Mouse (Mus musculus): ENCODE measurements around the gene Stk25. TPM values are rescaled to one million over a fixed set of nuclear protein-coding genes. Genes with fewer than 3 reads are reported as not detected.

The Stk25 gene
- polyA plus RNA-seq, 1 experiment from 2014 or later, result 48.1 TPM

DNA sequence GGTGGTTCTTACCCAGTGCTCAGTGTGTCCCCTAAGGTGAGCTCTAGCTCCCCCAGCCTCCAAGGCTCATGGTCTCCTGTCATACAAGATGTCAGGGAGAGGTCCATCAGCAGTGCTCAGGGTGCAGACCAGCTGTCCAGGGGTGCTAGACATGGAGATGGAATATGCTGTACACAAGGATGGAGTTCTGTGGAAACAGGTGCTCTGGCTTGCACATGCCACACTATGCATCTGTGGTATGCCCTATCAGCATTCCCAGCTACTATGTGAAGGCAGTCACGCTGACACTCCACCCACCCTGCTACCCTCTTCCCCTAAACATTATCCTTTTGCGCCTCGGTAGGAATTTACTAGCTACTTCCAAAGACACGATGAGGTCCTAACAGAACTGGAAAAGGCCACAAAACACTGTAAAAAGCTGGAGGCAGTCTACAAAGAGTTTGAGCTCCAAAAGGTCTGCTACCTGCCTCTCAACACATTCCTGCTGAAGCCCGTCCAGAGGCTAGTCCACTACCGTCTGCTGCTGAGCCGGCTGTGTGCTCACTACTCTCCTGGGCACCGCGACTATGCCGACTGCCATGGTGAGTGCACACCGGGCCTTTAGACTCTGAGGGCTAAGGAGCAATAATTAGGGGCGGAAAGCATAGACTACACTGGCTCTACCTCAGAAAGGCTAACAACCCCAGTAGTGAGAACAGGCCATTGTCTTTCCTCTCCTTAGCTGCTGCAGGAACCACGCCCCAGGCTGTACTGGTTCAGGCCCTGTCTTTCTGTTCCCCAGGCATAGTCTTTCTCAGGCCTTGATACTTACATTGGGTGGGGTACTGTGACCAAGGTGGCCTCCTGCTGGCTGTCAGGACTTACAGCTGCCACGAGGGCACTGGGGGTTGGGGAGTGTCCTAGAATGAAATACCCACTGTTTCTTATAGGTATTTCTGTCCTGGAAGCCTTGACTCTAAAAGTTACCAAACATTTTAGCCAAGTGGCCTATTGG lies 51.1 kb downstream of the Stk25 start:
- Histone ChIP-seq H3K27me3 (ENCODE audit: control insufficient read depth, insufficient read depth, low read depth, low read length) (no peaks in the 10 kb centered on the region), H3K4me2 (ENCODE audit: low read depth, low read length) (no peak overlapping the region), H3K9me3 (replicated peaks; ENCODE audit: control insufficient read depth, low read length) (no peaks in the 10 kb centered on the region), H3K36me3 (ENCODE audit: control insufficient read depth, insufficient read depth) (no peaks in the 10 kb centered on the region), H3K4me1 (ENCODE audit: control insufficient read depth, low read depth, low read length) (no peaks in the 10 kb centered on the region), H3K9ac (ENCODE audit: low read depth, low read length) (no peak overlapping the region), H3K4me3 (ENCODE audit: low read depth, low read length) (no peak overlapping the region), H3K27ac (ENCODE audit: low read length) (no peak overlapping the region)
- 68% methylated on average over 14 of the region's 14 CpGs for WGBS (ENCODE audit: insufficient replicate concordance)
- ATAC-seq (ENCODE audit: low read depth), result no peak

DNA sequence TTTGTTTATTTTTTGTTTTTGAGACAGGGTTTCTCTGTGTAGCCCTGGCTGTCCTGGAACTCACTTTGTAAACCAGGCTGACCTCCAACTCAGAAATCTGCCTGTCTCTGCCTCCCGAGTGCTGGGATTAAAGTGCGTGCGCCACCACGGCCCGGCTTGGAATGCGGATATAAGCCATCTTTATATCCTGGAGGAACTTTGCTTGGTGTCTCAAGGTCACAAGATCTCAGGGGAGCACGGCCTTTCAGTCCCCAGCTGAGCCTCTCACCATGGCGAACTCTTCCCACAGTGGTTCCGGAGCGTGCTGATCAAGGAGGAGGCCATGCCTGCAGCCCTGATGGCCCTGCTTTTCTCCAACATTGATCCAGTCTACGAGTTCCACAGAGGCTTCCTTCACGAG lies 54.5 kb downstream of the Stk25 start:
- no peak overlapping the region for H3K4me3 ChIP-seq (ENCODE audit: low read depth, low read length)
- H3K9me3 ChIP-seq (replicated peaks; ENCODE audit: control insufficient read depth, low read length), result no peaks in the 10 kb centered on the region
- H3K27ac ChIP-seq (ENCODE audit: low read length), result no peak overlapping the region
- no peaks in the 10 kb centered on the region for H3K4me1 ChIP-seq (ENCODE audit: control insufficient read depth, low read depth, low read length)
- H3K4me2 ChIP-seq (ENCODE audit: low read depth, low read length), result no peak overlapping the region
- H3K36me3 ChIP-seq (ENCODE audit: control insufficient read depth, insufficient read depth), result no peaks in the 10 kb centered on the region
- ATAC-seq (ENCODE audit: low read depth), result no peak
- H3K9ac ChIP-seq (ENCODE audit: low read depth, low read length), result no peak overlapping the region
- WGBS (ENCODE audit: insufficient replicate concordance), result 80% methylated on average over 12 of the region's 12 CpGs
- no peaks in the 10 kb centered on the region for H3K27me3 ChIP-seq (ENCODE audit: control insufficient read depth, insufficient read depth, low read depth, low read length)

DNA sequence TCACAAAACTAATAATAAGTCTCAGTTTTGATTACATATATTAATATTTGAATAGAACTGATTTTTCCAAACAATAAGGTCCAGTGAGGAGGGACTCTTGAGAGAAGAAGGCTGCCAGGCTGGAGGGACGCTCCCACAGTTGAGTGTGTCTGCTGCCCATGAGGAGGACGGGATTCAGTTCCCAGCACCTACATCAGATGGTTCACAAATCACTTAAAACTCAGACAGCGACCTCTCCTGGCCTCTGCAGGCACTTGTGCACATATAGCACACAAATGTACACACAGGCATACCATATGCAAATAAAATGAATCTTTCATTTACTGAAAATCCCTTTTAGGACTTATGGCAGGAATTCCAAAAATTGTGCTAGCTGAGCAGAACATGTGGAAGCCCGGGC lies 55.5 kb downstream of the Stk25 start:
- Histone ChIP-seq H3K9me3 (replicated peaks; ENCODE audit: control insufficient read depth, low read length) (no peaks in the 10 kb centered on the region), H3K9ac (ENCODE audit: low read depth, low read length) (no peak overlapping the region), H3K4me3 (ENCODE audit: low read depth, low read length) (no peak overlapping the region), H3K36me3 (ENCODE audit: control insufficient read depth, insufficient read depth) (no peaks in the 10 kb centered on the region), H3K27me3 (ENCODE audit: control insufficient read depth, insufficient read depth, low read depth, low read length) (no peaks in the 10 kb centered on the region), H3K4me1 (ENCODE audit: control insufficient read depth, low read depth, low read length) (no peaks in the 10 kb centered on the region), H3K4me2 (ENCODE audit: low read depth, low read length) (no peak overlapping the region), H3K27ac (ENCODE audit: low read length) (no peak overlapping the region)
- ATAC-seq (ENCODE audit: low read depth), result no peak
- 51% methylated on average over 4 of the region's 4 CpGs for WGBS (ENCODE audit: insufficient replicate concordance)

DNA sequence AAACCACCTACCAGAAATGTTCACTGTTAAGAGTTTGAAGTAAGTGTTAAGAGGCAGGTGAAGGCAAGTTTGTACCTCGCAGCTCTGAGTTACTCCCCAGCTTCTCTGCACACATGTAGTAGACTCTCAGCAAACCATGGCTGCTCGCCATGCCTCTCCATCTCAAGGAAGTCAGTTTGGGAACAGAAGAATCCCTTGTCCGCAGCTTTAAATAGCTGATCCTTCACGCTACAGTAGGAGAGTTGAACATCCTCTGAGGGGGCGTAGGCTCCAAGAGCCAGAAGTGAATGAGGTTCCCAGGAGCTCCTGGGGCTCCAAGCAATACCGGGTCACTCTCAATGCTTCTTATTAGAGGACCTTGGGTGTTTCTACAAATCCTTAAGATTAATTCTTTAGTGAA lies 62.5 kb downstream of the Stk25 start:
- H3K9me3 ChIP-seq (replicated peaks; ENCODE audit: control insufficient read depth, low read length), result no peaks in the 10 kb centered on the region
- WGBS (ENCODE audit: insufficient replicate concordance), result 60% methylated on average over 6 of the region's 6 CpGs

DNA sequence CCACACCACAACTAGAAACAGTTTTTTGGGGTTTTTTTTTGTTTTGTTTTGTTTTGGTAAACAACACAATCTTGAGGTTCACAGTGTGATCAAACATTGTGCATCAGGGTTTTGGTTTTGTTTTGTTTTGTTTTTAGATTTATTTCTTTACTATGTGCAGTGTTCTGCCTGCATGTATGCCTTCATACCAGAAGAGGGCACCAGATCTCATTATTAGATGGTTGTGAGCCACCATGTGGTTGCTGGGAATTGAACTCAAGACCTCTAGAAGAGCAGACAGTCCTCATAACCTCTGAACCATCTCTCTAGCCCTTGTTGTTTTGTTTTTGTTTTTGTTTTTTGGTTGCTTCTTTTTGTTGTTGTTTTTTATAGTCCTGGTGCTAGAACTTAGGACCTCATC lies 64.5 kb downstream of the Stk25 start:
- H3K36me3 ChIP-seq (ENCODE audit: control insufficient read depth, insufficient read depth), result no peaks in the 10 kb centered on the region
- H3K9me3 ChIP-seq (replicated peaks; ENCODE audit: control insufficient read depth, low read length), result no peaks in the 10 kb centered on the region
- no peak overlapping the region for H3K27ac ChIP-seq (ENCODE audit: low read length)
- H3K4me3 ChIP-seq (ENCODE audit: low read depth, low read length), result no peak overlapping the region
- no peak for ATAC-seq (ENCODE audit: low read depth)
- no peak overlapping the region for H3K4me2 ChIP-seq (ENCODE audit: low read depth, low read length)
- no peaks in the 10 kb centered on the region for H3K4me1 ChIP-seq (ENCODE audit: control insufficient read depth, low read depth, low read length)
- no peaks in the 10 kb centered on the region for H3K27me3 ChIP-seq (ENCODE audit: control insufficient read depth, insufficient read depth, low read depth, low read length)
- H3K9ac ChIP-seq (ENCODE audit: low read depth, low read length), result no peak overlapping the region

More for the DNA sequence above, 62.5 kb downstream of the Stk25 start:
- H3K4me1 ChIP-seq (ENCODE audit: control insufficient read depth, low read depth, low read length), result no peaks in the 10 kb centered on the region
- no peaks in the 10 kb centered on the region for H3K27me3 ChIP-seq (ENCODE audit: control insufficient read depth, insufficient read depth, low read depth, low read length)
- H3K27ac ChIP-seq (ENCODE audit: low read length), result no peak overlapping the region
- no peak overlapping the region for H3K4me3 ChIP-seq (ENCODE audit: low read depth, low read length)
- H3K9ac ChIP-seq (ENCODE audit: low read depth, low read length), result no peak overlapping the region
- H3K4me2 ChIP-seq (ENCODE audit: low read depth, low read length), result no peak overlapping the region
- no peaks in the 10 kb centered on the region for H3K36me3 ChIP-seq (ENCODE audit: control insufficient read depth, insufficient read depth)
- no peak for ATAC-seq (ENCODE audit: low read depth)

DNA sequence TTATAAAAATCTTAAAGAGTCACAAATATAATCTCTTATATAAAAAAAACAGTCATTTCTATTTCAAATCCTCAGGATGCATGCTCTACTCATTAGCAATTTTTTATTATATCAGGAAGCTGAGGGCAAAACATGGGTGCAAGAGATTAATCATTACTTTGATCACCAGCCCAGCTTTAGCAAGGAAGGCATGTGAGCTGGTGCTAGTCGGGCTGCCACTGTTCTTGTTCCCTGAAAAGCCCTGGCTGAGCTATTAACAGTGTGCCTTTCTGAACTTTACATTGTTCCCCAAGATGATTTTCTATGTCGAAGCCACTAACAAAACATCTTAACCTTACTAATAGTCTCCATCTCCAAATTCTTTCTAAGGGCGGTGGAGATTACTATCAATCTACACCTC lies 70.1 kb downstream of the Stk25 start:
- no peaks in the 10 kb centered on the region for H3K27me3 ChIP-seq (ENCODE audit: control insufficient read depth, insufficient read depth, low read depth, low read length)
- H3K4me2 ChIP-seq (ENCODE audit: low read depth, low read length), result no peak overlapping the region
- H3K27ac ChIP-seq (ENCODE audit: low read length), result no peak overlapping the region
- no peaks in the 10 kb centered on the region for H3K4me1 ChIP-seq (ENCODE audit: control insufficient read depth, low read depth, low read length)
- H3K4me3 ChIP-seq (ENCODE audit: low read depth, low read length), result no peak overlapping the region
- H3K36me3 ChIP-seq (ENCODE audit: control insufficient read depth, insufficient read depth), result no peaks in the 10 kb centered on the region
- H3K9ac ChIP-seq (ENCODE audit: low read depth, low read length), result no peak overlapping the region
- WGBS (ENCODE audit: insufficient replicate concordance), result 61% methylated on average over 3 of the region's 3 CpGs
- ATAC-seq (ENCODE audit: low read depth), result no peak
- H3K9me3 ChIP-seq (replicated peaks; ENCODE audit: control insufficient read depth, low read length), result no peaks in the 10 kb centered on the region

DNA sequence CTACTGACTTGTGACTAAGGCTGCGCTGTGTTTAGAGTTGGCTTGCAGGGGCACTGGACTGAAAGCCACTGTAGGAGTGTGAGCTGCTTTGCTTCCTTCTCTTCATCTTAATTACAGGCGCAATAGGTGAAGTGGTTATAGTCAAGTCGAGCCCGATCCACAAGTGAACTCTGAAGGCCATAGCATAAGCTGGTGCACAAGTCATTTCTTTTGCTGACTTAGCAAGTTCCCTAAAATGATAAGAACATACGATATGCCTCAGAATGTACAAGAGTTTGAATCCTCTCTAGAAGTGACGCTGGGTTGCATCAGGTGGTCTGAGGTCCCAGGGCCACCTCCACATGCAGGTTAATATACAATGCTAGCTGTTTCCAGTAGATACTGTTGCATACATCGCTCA lies 76.9 kb downstream of the Stk25 start:
- H3K4me1 ChIP-seq (ENCODE audit: control insufficient read depth, low read depth, low read length), result no peaks in the 10 kb centered on the region
- H3K4me2 ChIP-seq (ENCODE audit: low read depth, low read length), result no peak overlapping the region
- H3K4me3 ChIP-seq (ENCODE audit: low read depth, low read length), result no peak overlapping the region
- no peak for ATAC-seq (ENCODE audit: low read depth)
- H3K27ac ChIP-seq (ENCODE audit: low read length), result no peak overlapping the region
- H3K9me3 ChIP-seq (replicated peaks; ENCODE audit: control insufficient read depth, low read length), result no peaks in the 10 kb centered on the region
- H3K27me3 ChIP-seq (ENCODE audit: control insufficient read depth, insufficient read depth, low read depth, low read length), result no peaks in the 10 kb centered on the region
- no peak overlapping the region for H3K9ac ChIP-seq (ENCODE audit: low read depth, low read length)
- WGBS (ENCODE audit: insufficient replicate concordance), result 75% methylated on average over 7 of the region's 7 CpGs
- no peaks in the 10 kb centered on the region for H3K36me3 ChIP-seq (ENCODE audit: control insufficient read depth, insufficient read depth)

DNA sequence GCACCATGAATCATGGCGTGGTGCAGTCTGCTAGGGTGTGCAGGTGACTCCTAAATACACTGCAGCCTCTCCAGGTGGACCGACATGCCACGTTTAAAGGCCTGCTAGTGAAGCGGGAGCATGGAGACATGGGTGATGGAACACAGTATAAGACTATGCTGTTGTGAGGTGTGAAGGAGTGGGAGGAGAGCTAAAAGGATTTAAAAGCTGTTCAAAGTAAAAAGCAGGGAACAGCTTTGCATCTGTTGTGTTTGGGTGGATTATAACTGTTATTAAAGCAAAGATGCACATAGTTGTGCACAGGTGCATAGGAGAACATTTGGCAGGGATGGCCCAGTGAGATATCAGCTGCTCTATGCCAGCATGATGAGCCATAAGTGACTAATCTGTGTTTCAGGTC lies 80.6 kb downstream of the Stk25 start:
- H3K9ac ChIP-seq (ENCODE audit: low read depth, low read length), result no peak overlapping the region
- H3K36me3 ChIP-seq (ENCODE audit: control insufficient read depth, insufficient read depth), result no peaks in the 10 kb centered on the region
- H3K9me3 ChIP-seq (replicated peaks; ENCODE audit: control insufficient read depth, low read length), result no peaks in the 10 kb centered on the region
- no peak overlapping the region for H3K27ac ChIP-seq (ENCODE audit: low read length)
- ATAC-seq (ENCODE audit: low read depth), result no peak
- H3K4me2 ChIP-seq (ENCODE audit: low read depth, low read length), result no peak overlapping the region
- no peaks in the 10 kb centered on the region for H3K27me3 ChIP-seq (ENCODE audit: control insufficient read depth, insufficient read depth, low read depth, low read length)
- H3K4me1 ChIP-seq (ENCODE audit: control insufficient read depth, low read depth, low read length), result no peaks in the 10 kb centered on the region
- no peak overlapping the region for H3K4me3 ChIP-seq (ENCODE audit: low read depth, low read length)
- WGBS (ENCODE audit: insufficient replicate concordance), result 66% methylated on average over 4 of the region's 4 CpGs

DNA sequence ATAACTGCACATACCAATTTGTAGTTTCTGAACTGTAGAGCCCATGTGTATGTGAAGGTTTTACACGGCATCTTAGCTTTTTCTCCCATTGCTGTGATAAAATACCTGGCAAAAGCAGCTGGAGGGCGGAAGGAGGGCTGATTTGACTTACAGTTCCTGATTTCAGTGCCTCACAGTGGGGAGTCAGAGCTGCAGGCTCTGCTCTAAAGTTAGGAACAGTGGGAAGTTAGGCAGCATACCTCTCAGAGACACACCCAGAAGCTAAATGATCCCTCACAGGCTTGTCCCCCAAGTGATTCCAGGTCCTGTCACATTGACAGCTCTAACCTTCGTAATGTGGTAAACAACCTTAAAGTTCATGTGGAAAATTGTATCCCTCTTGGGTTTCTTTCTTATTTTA lies 81.4 kb downstream of the Stk25 start:
- no peak overlapping the region for H3K4me3 ChIP-seq (ENCODE audit: low read depth, low read length)
- no peaks in the 10 kb centered on the region for H3K27me3 ChIP-seq (ENCODE audit: control insufficient read depth, insufficient read depth, low read depth, low read length)
- ATAC-seq (ENCODE audit: low read depth), result no peak
- no peaks in the 10 kb centered on the region for H3K4me1 ChIP-seq (ENCODE audit: control insufficient read depth, low read depth, low read length)
- no peak overlapping the region for H3K4me2 ChIP-seq (ENCODE audit: low read depth, low read length)
- no peaks in the 10 kb centered on the region for H3K36me3 ChIP-seq (ENCODE audit: control insufficient read depth, insufficient read depth)
- WGBS (ENCODE audit: insufficient replicate concordance), result 65% methylated on average over 3 of the region's 3 CpGs
- H3K9me3 ChIP-seq (replicated peaks; ENCODE audit: control insufficient read depth, low read length), result no peaks in the 10 kb centered on the region
- H3K27ac ChIP-seq (ENCODE audit: low read length), result no peak overlapping the region
- H3K9ac ChIP-seq (ENCODE audit: low read depth, low read length), result no peak overlapping the region
